Mouse (Mus musculus) limb, embryonic 14.5 days (tissue): Measurements from ENCODE around the gene Bcl2. TPM values are rescaled to one million over a fixed set of nuclear protein-coding genes. Genes with fewer than 3 reads are reported as not detected.
"Not testable (repeated sequence)": the region's sequence is repeated elsewhere in the genome, so short reads cannot be mapped to it uniquely, and the experiment has no call there.

ENCODE experiments used
- ATAC-seq: fragments of 200-750 bp; cut with Nextera tagmentation; 2 replicates; pipeline ENCODE4 v1.8.0; 2017; ENCODE audit warnings: low read depth, moderate number of reproducible peaks, moderate TSS enrichment; ENCODE audit not compliant: low FRiP score
- DNase-seq: peaks from one replicate; pipeline ENCODE4 v3.0.0-alpha.2; 2015; ENCODE audit warnings: low spot score
- H3K27ac ChIP-seq: fragments of 300-500 bp; sonication (generic); replicated peaks from 2 replicates; pipeline ENCODE4 v1.5.1; 2014; ENCODE audit warnings: low read depth, mild to moderate bottlenecking, low read length, moderate library complexity, mixed read lengths
- H3K27me3 ChIP-seq: fragments of 300-500 bp; sonication (generic); 2 replicates; pipeline ENCODE4 v1.6.1; 2014; ENCODE audit warnings: low read length, mixed read lengths; ENCODE audit not compliant: control insufficient read depth, insufficient read depth
- H3K36me3 ChIP-seq: fragments of 300-500 bp; sonication (generic); 2 replicates; pipeline ENCODE4 v1.6.1; 2014; ENCODE audit warnings: mild to moderate bottlenecking, low read length, moderate library complexity, mixed read lengths; ENCODE audit not compliant: control insufficient read depth, insufficient read depth
- H3K4me1 ChIP-seq: fragments of 300-500 bp; sonication (generic); 2 replicates; pipeline ENCODE4 v1.6.1; 2014; ENCODE audit warnings: antibody characterized with exemption, low read length, mixed read lengths; ENCODE audit not compliant: control insufficient read depth, insufficient read depth
- H3K4me2 ChIP-seq: fragments of 300-500 bp; sonication (generic); replicated peaks from 2 replicates; pipeline ENCODE4 v1.6.1; 2014; ENCODE audit warnings: low read depth, mild to moderate bottlenecking, low read length, moderate library complexity; ENCODE audit not compliant: severe bottlenecking
- H3K4me3 ChIP-seq: fragments of 300-500 bp; sonication (generic); replicated peaks from 2 replicates; pipeline ENCODE4 v1.5.1; 2014; ENCODE audit warnings: low read length
- H3K9ac ChIP-seq: fragments of 300-500 bp; sonication (generic); 2 replicates; pipeline ENCODE4 v1.6.1; 2014; ENCODE audit warnings: mild to moderate bottlenecking, low read depth, low read length, moderate library complexity; ENCODE audit not compliant: severe bottlenecking
- H3K9me3 ChIP-seq: fragments of 300-500 bp; sonication (generic); 2 replicates; pipeline ENCODE4 v1.6.1; 2016; ENCODE audit warnings: low read length; ENCODE audit not compliant: control insufficient read depth
- POLR2A ChIP-seq: fragments of 200-500 bp; IDR thresholded peaks from 2 replicates; pipeline ENCODE4 v1.8.0; 2012; ENCODE audit warnings: inconsistent platforms, mild to moderate bottlenecking, moderate library complexity, borderline replicate concordance; ENCODE audit not compliant: insufficient read depth, insufficient read length; ENCODE audit errors: extremely low read depth
- WGBS: fragments of 180-500 bp; shearing (Covaris S2); extraction: QIAGEN DNeasy Blood & Tissue Kit; methylation state at CpG from one replicate; pipeline ENCODE4 v1.1.7; 2014; 5-methylcytosine and 5-hydroxymethylcytosine counted together
- polyA plus RNA-seq, 2 experiments: library from polyadenylated mRNA; depleted of rRNA in 1 of 2; stranded (reverse) in 1 of 2; unstranded in 1 of 2; fragments of >200 nt; fragmentation: Nextera tagmentation in 1 of 2; extraction: Ambion mirVana in 1 of 2; gene quantifications; 2 replicates each; pipeline versions ENCODE4 v1.2.1 to v1.2.3; 2012 to 2014

Bcl2 gene
- polyA plus RNA-seq, 2 experiments = 8.0 to 15.7 TPM

DNA sequence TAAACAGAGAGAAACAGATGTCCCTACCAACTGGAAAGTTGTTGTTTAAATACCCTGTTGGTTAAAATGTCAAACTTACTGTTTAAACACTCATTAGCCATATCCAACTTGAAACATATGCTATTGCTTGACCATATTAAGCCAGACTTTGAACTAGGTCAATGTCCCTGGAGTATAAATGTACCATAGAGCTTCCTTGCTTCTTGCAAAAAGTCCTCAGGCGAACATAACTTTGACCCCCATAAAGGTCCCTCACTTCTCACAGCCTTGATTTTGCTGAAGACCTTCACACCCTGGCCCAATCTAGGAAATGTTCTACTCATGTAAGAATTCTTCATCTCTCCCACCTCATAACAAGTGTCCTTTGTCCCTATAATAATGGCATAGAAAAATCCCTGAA, 175.0 kb downstream of the Bcl2 start:
- no peak overlapping the region for H3K4me2 ChIP-seq
- no peaks in the 10 kb centered on the region for H3K27me3 ChIP-seq
- no peak for ATAC-seq
- no peaks in the 10 kb centered on the region for H3K9me3 ChIP-seq
- H3K4me1 ChIP-seq = no peaks in the 10 kb centered on the region
- H3K36me3 ChIP-seq = peaks cover 3% of the 10 kb centered on the region; the same call in 1 of the 2 replicates
- no peak for DNase-seq
- H3K9ac ChIP-seq = no peak overlapping the region
- TF ChIP-seq POLR2A = no peak
- H3K27ac ChIP-seq = no peak overlapping the region
- no peak overlapping the region for H3K4me3 ChIP-seq
- WGBS = 88% methylated on average over 1 of the region's 1 CpGs

DNA sequence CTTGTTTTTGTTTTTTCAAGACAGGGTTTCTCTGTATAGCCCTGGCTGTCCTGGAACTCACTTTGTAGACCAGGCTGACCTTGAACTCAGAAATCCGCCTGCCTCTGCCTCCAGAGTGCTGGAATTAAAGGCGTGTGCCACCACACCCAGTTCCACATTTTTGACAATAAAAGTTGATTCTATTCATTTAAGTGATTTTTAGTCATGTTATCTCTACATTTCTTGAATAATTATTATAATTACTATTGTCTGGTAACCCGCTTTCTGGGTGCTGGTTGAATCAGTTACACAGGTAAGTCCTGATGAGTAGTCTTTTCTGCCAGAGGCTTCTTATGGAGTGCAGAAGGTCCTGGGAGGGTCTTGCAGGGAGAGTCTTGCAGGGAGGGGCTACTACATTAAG, 179.2 kb downstream of the Bcl2 start:
- not testable (repeated sequence) for H3K4me3 ChIP-seq, H3K27me3 ChIP-seq, H3K9me3 ChIP-seq, H3K4me1 ChIP-seq, H3K9ac ChIP-seq, H3K36me3 ChIP-seq, ATAC-seq, H3K4me2 ChIP-seq, DNase-seq, H3K27ac ChIP-seq
- WGBS = 88% methylated on average over 3 of the region's 3 CpGs

DNA sequence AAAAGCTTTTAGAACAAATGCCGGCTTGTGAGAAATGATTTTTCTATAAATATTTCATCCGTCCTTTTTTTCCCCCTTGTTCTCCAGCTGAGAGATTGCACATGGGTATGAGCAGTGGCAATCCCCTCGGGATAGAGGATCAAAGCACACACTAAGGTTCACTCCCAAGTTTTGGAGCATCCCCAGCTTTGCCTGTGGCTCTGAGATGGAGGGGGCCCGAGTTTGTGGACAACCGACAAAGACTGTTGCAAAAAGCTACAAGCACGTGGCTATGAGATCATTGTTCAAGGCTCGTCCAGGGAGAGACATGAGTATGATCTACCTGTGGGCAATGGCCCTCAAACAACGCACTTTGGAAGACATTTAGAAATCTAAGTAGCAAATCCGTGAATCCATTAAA, 184.5 kb downstream of the Bcl2 start:
- 85% methylated on average over 9 of the region's 9 CpGs for WGBS
- no peak overlapping the region for H3K4me3 ChIP-seq
- DNase-seq (no peak), ATAC-seq (no peak)
- H3K4me1 ChIP-seq = no peaks in the 10 kb centered on the region
- H3K27ac ChIP-seq = no peak overlapping the region
- TF ChIP-seq POLR2A = no peak
- H3K4me2 ChIP-seq = no peak overlapping the region
- no peaks in the 10 kb centered on the region for H3K27me3 ChIP-seq
- H3K36me3 ChIP-seq = no peaks in the 10 kb centered on the region
- no peaks in the 10 kb centered on the region for H3K9me3 ChIP-seq
- no peak overlapping the region for H3K9ac ChIP-seq

DNA sequence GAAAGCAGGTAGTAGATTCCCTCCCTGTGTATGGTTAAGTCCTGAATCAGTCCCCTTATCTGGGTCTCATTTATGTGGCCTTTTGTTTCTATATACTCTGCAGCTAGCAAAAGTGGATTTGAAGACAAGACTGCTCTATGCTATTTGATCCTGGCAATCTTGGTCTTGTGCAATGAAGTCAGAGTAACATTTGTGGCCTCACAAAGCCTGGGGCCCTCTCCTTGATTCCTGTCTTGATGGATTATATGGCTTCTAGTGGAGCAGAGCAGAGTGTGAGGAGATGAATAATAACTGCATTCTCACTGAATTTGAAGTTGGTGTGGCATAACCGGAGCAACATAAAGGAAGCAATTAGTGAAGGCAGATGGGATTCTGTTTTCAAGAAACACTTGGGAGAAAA, 186.5 kb downstream of the Bcl2 start:
- Histone ChIP-seq H3K9ac (no peak overlapping the region), H3K4me3 (no peak overlapping the region), H3K27me3 (no peaks in the 10 kb centered on the region), H3K36me3 (no peaks in the 10 kb centered on the region), H3K27ac (no peak overlapping the region), H3K9me3 (no peaks in the 10 kb centered on the region), H3K4me2 (no peak overlapping the region), H3K4me1 (no peaks in the 10 kb centered on the region; the same call in 1 of the 2 replicates)
- 44% methylated on average over 1 of the region's 1 CpGs for WGBS
- TF ChIP-seq POLR2A = no peak
- ATAC-seq (no peak), DNase-seq (no peak)

DNA sequence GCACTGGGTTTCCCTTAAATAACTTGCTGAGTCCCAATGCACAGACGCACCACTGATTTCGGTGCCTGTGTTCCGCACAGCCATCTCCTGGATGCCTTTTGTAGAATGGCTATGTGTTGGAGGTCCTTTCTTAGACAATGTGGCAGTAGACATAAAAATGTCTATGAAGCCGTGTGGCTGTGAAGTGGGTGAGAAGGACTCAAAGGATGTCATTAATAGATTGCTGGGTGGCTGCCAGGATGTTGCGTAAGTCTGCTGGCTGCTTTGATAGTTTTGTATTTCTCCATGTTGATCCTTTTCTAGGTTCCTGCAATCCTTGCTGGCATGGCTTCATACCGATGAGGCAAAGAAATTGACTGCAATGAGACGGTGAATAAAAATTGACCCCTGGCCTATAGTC, 187.3 kb downstream of the Bcl2 start:
- H3K9ac ChIP-seq = no peak overlapping the region
- H3K4me1 ChIP-seq = no peaks in the 10 kb centered on the region; the same call in 1 of the 2 replicates
- no peaks in the 10 kb centered on the region for H3K36me3 ChIP-seq
- 76% methylated on average over 7 of the region's 7 CpGs for WGBS
- no peak for TF ChIP-seq POLR2A
- ATAC-seq (no peak), DNase-seq (peak; percentile 22)
- H3K4me3 ChIP-seq = no peak overlapping the region
- no peak overlapping the region for H3K27ac ChIP-seq
- H3K9me3 ChIP-seq = no peaks in the 10 kb centered on the region
- no peaks in the 10 kb centered on the region for H3K27me3 ChIP-seq
- H3K4me2 ChIP-seq = no peak overlapping the region

DNA sequence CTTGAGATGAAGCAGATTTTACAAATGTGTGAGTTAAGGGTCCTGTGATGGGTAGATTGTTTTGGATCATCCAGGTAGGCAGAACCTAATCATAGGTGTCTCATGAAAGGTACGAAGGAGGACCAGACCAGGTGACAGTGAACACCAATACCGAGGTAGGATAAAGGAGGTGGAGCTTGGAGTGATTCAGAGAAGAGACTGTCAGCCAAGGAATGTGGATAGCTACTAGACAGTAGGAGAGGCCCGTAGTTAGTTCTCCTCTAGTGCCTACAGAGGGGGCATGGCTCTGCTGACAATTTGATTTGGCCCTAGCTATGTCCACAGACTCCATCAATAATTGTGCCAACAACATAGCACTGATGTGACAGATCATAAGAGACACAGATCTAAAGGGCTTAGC, 188.0 kb downstream of the Bcl2 start:
- no peak overlapping the region for H3K27ac ChIP-seq
- H3K36me3 ChIP-seq = no peaks in the 10 kb centered on the region
- H3K9ac ChIP-seq = no peak overlapping the region
- H3K27me3 ChIP-seq = no peaks in the 10 kb centered on the region
- no peak for DNase-seq
- WGBS = 81% methylated on average over 3 of the region's 3 CpGs
- no peak overlapping the region for H3K4me3 ChIP-seq
- no peak for TF ChIP-seq POLR2A
- no peak for ATAC-seq
- no peaks in the 10 kb centered on the region; the same call in 1 of the 2 replicates for H3K4me1 ChIP-seq
- no peaks in the 10 kb centered on the region for H3K9me3 ChIP-seq
- no peak overlapping the region for H3K4me2 ChIP-seq
